Mouse (Mus musculus) embryonic facial prominence, embryonic 14.5 days (tissue): Measurements from ENCODE around the gene Gli2. TPM values are rescaled to one million over a fixed set of nuclear protein-coding genes. Genes with fewer than 3 reads are reported as not detected.
A peak's percentile ranks its signal among the peaks of the same experiment; 100 is the strongest.

Experiments used
- ATAC-seq: fragments of 200-750 bp; cut with Nextera tagmentation; 2 replicates; pipeline ENCODE4 v1.8.0; 2017; ENCODE audit warnings: low read depth, moderate number of reproducible peaks, moderate TSS enrichment
- DNase-seq: peaks from one replicate; pipeline ENCODE4 v3.0.0-alpha.2; 2015; ENCODE audit warnings: low spot score
- H3K27ac ChIP-seq: fragments of 300-500 bp; sonication (generic); replicated peaks from 2 replicates; pipeline ENCODE4 v1.5.1; 2014; ENCODE audit warnings: low read depth, mild to moderate bottlenecking, low read length, moderate library complexity
- H3K27me3 ChIP-seq: fragments of 300-500 bp; sonication (generic); replicated peaks from 2 replicates; pipeline ENCODE4 v1.6.1; 2014; ENCODE audit warnings: low read length; ENCODE audit not compliant: control insufficient read depth, insufficient read depth
- H3K36me3 ChIP-seq: fragments of 300-500 bp; sonication (generic); 2 replicates; pipeline ENCODE4 v1.6.1; 2014; ENCODE audit warnings: low read length, mixed read lengths; ENCODE audit not compliant: control insufficient read depth, insufficient read depth
- H3K4me1 ChIP-seq: fragments of 300-500 bp; sonication (generic); 2 replicates; pipeline ENCODE4 v1.6.1; 2014; ENCODE audit warnings: antibody characterized with exemption, low read length; ENCODE audit not compliant: control insufficient read depth, insufficient read depth
- H3K4me2 ChIP-seq: fragments of 300-500 bp; sonication (generic); 2 replicates; pipeline ENCODE4 v1.6.1; 2014; ENCODE audit warnings: low read depth, mild to moderate bottlenecking, low read length, moderate library complexity, mixed read lengths
- H3K4me3 ChIP-seq: fragments of 300-500 bp; sonication (generic); 2 replicates; pipeline ENCODE4 v1.5.1; 2014; ENCODE audit warnings: low read depth, mild to moderate bottlenecking, low read length
- H3K9ac ChIP-seq: fragments of 300-500 bp; sonication (generic); 2 replicates; pipeline ENCODE4 v1.6.1; 2014; ENCODE audit warnings: low read depth, mild to moderate bottlenecking, low read length, moderate library complexity, mixed read lengths
- H3K9me3 ChIP-seq: fragments of 300-500 bp; sonication (generic); 2 replicates; pipeline ENCODE4 v1.6.1; 2016; ENCODE audit warnings: low read length; ENCODE audit not compliant: control insufficient read depth
- WGBS: fragments of 180-500 bp; shearing (Covaris S2); extraction: QIAGEN DNeasy Blood & Tissue Kit; methylation state at CpG from one replicate; pipeline ENCODE4 v1.1.7; 2014; 5-methylcytosine and 5-hydroxymethylcytosine counted together
- polyA plus RNA-seq: library from polyadenylated mRNA; unstranded; fragments of >200 nt; fragmentation: Nextera tagmentation; extraction: Ambion mirVana; gene quantifications from 2 replicates; pipeline ENCODE4 v1.2.1, GENCODE M21; 2014

Gli2 gene
- 14.7 and 15.1 TPM in 2 replicates for polyA plus RNA-seq

DNA sequence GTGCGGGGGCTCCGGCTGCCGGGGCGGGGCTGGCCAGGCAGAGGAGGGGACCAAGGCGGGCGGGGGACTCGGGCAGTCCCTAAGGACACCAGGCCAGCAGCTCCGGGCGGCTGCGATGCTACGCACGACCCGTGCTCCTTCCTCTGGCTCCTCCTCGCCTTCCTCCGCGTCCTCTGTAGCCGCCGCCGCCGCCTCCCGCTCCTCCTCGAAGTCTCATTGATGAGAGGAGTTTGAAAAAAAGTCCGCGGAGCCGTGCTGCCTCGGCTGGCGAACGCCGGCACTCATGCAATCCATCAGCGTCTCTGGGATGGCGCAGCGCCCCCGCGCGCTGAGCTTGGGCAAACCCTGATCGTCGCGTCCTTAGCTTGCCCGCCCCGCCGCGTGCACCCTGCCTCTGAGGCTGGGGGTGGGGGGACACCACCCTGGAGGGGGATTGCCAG is at the start of gene Gli2:
Gene Gli2 (minus strand): TSS at position 218 of the 440 bp plus-strand sequence.
- no peaks in the 10 kb centered on the region for H3K9me3 ChIP-seq
- H3K36me3 ChIP-seq = no peaks in the 10 kb centered on the region
- H3K4me2 ChIP-seq = peak within 1 kb of the TSS; percentile 90
- no peaks in the 10 kb centered on the region for H3K27me3 ChIP-seq
- peak within 1 kb of the TSS; percentile 63 for H3K4me3 ChIP-seq
- peak within 1 kb of the TSS; percentile 80 for H3K9ac ChIP-seq
- H3K27ac ChIP-seq = peak within 1 kb of the TSS; percentile 97
- 0% methylated on average over 27 of the region's 42 CpGs for WGBS
- H3K4me1 ChIP-seq = peaks cover 43% of the 10 kb centered on the region
- ATAC-seq (peak; percentile 90), DNase-seq (peak; percentile 97)

GRCm38 (mm10) chr1:119097921-119098521 is 44.6 kb upstream of the Gli2 start:
- H3K9me3 ChIP-seq = no peaks in the 10 kb centered on the region
- H3K27me3 ChIP-seq = no peaks in the 10 kb centered on the region
- no peaks in the 10 kb centered on the region for H3K36me3 ChIP-seq
- no peak overlapping the region for H3K9ac ChIP-seq
- DNase-seq (peak; percentile 30), ATAC-seq (no peak)
- no peak overlapping the region for H3K4me3 ChIP-seq
- H3K4me1 ChIP-seq = no peaks in the 10 kb centered on the region
- H3K27ac ChIP-seq = no peak overlapping the region
- H3K4me2 ChIP-seq = no peak overlapping the region
- WGBS = 34% methylated on average over 13 of the region's 13 CpGs

DNA sequence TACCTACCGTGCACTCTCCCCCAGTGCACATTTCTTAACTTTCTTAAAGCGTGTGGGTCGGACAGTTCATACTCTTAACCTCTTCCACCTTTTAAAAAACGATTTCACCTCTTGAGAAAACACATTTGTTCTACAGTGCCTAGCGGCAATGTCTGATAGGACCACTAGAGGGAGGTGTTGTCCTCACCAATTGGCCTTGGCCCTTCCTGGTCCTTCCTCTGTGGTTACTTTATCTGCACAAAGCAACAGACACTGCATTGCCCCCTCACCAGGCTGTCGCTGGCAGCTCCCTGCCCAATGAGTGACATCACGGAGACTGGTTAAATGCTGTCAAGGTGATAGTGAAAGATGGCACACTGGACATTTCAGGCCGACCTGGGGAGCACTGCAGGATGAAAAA is 40.3 kb upstream of the Gli2 start:
- Histone ChIP-seq H3K27me3 (no peaks in the 10 kb centered on the region), H3K4me2 (no peak overlapping the region), H3K27ac (no peak overlapping the region), H3K4me3 (no peak overlapping the region), H3K36me3 (no peaks in the 10 kb centered on the region), H3K9ac (no peak overlapping the region), H3K4me1 (no peaks in the 10 kb centered on the region), H3K9me3 (no peaks in the 10 kb centered on the region)
- ATAC-seq = no peak
- 18% methylated on average over 8 of the region's 8 CpGs for WGBS
- DNase-seq = peak; percentile 74

GRCm38 (mm10) chr1:119089887-119090620 is 36.6 kb upstream of the Gli2 start:
- Histone ChIP-seq H3K4me1 (no peaks in the 10 kb centered on the region), H3K9ac (no peak overlapping the region), H3K27ac (no peak overlapping the region), H3K36me3 (no peaks in the 10 kb centered on the region), H3K4me3 (no peak overlapping the region), H3K4me2 (no peak overlapping the region), H3K9me3 (no peaks in the 10 kb centered on the region), H3K27me3 (no peaks in the 10 kb centered on the region)
- no peak for ATAC-seq
- DNase-seq = no peak
- WGBS = 72% methylated on average over 18 of the region's 18 CpGs

- peak; percentile 42; the same call in 1 of the 2 replicates for ATAC-seq
Measured at GRCm38 (mm10) chr1:119087539-119087938, 34.1 kb upstream of the Gli2 start.

GRCm38 (mm10) chr1:119085771-119086170 is 32.4 kb upstream of the Gli2 start:
- Histone ChIP-seq H3K36me3 (no peaks in the 10 kb centered on the region), H3K27ac (no peak overlapping the region), H3K4me1 (no peaks in the 10 kb centered on the region), H3K4me2 (no peak overlapping the region), H3K9me3 (no peaks in the 10 kb centered on the region), H3K9ac (no peak overlapping the region), H3K4me3 (no peak overlapping the region), H3K27me3 (no peaks in the 10 kb centered on the region)
- DNase-seq (no peak), ATAC-seq (no peak)
- 54% methylated on average over 10 of the region's 10 CpGs for WGBS

More at GRCm38 (mm10) chr1:119087539-119087938, 34.1 kb upstream of the Gli2 start:
- Histone ChIP-seq H3K9me3 (no peaks in the 10 kb centered on the region), H3K36me3 (no peaks in the 10 kb centered on the region), H3K4me1 (no peaks in the 10 kb centered on the region), H3K4me2 (no peak overlapping the region), H3K27ac (no peak overlapping the region), H3K4me3 (no peak overlapping the region), H3K27me3 (no peaks in the 10 kb centered on the region), H3K9ac (no peak overlapping the region)
- 10% methylated on average over 3 of the region's 3 CpGs for WGBS
- peak; percentile 81 for DNase-seq

- ATAC-seq (peak; percentile 58), DNase-seq (peak; percentile 78)
- WGBS = 21% methylated on average over 10 of the region's 10 CpGs
- Histone ChIP-seq H3K9ac (no peak overlapping the region), H3K9me3 (no peaks in the 10 kb centered on the region), H3K4me3 (no peak overlapping the region), H3K4me1 (no peaks in the 10 kb centered on the region), H3K27me3 (no peaks in the 10 kb centered on the region), H3K4me2 (peak overlapping the region; percentile 13; the same call in 1 of the 2 replicates), H3K27ac (no peak overlapping the region), H3K36me3 (no peaks in the 10 kb centered on the region)
Measured at GRCm38 (mm10) chr1:119083468-119083921, 30.1 kb upstream of the Gli2 start.

- 41% methylated on average over 12 of the region's 12 CpGs for WGBS
- Histone ChIP-seq H3K4me2 (no peak overlapping the region), H3K9ac (no peak overlapping the region), H3K27ac (no peak overlapping the region), H3K4me3 (no peak overlapping the region), H3K4me1 (no peaks in the 10 kb centered on the region), H3K27me3 (0 out of 2 replicates have a peak, but pooled peaks cover under 1% of the 10 kb centered on the region), H3K36me3 (no peaks in the 10 kb centered on the region), H3K9me3 (no peaks in the 10 kb centered on the region)
- DNase-seq (peak; percentile 74), ATAC-seq (peak; percentile 64; the same call in 1 of the 2 replicates)
Measured at GRCm38 (mm10) chr1:119082231-119082991, 29.0 kb upstream of the Gli2 start.
